Mouse (Mus musculus) CH12.LX (cell line): ENCODE results near the gene Cdh4. TPM values are rescaled to one million over a fixed set of nuclear protein-coding genes. Genes with fewer than 3 reads are reported as not detected.

ENCODE experiments used
- DNase-seq: peaks from one replicate; pipeline ENCODE4 v3.0.0-alpha.2; 2013; ENCODE audit errors: extremely low read depth
- H3K27ac ChIP-seq: 2 replicates; pipeline ENCODE4 v1.5.1; 2012; ENCODE audit warnings: low read depth, mild to moderate bottlenecking, control low read depth, moderate library complexity; ENCODE audit not compliant: insufficient read depth
- H3K27me3 ChIP-seq: replicated peaks from 2 replicates; pipeline ENCODE3; 2012; ENCODE audit warnings: inconsistent platforms
- H3K36me3 ChIP-seq, 2 experiments: replicated peaks in 1 of 2; 2 replicates each; pipeline versions ENCODE3 to v1.6.1; 2012; ENCODE audit warnings: inconsistent platforms in 1 of 2, low read length in 1 of 2, mild to moderate bottlenecking in 1 of 2, mixed read lengths in 1 of 2, moderate library complexity in 1 of 2; ENCODE audit not compliant: control insufficient read depth in 1 of 2, insufficient read depth in 1 of 2
- H3K4me1 ChIP-seq, 2 experiments: 2 replicates each; pipeline ENCODE4 v1.6.1; 2012; ENCODE audit warnings: inconsistent platforms in 1 of 2, moderate library complexity in 1 of 2; ENCODE audit not compliant: insufficient read depth in 2 of 2, control insufficient read depth in 1 of 2
- H3K4me2 ChIP-seq: 2 replicates; pipeline ENCODE4 v1.6.1; 2012; ENCODE audit warnings: low read depth, mild to moderate bottlenecking, control low read depth; ENCODE audit not compliant: poor library complexity, insufficient read depth, severe bottlenecking
- H3K4me3 ChIP-seq, 3 experiments: fragments of 150-350 bp in 1 of 3; sonication (generic) in 1 of 3; replicated peaks in 1 of 3; 2 replicates each; pipeline versions ENCODE3 to v1.5.1; 2011 to 2012; ENCODE audit warnings: low read depth in 2 of 3, low read length in 2 of 3, mild to moderate bottlenecking in 2 of 3, moderate library complexity in 2 of 3, control low read depth in 1 of 3, improper control_type of control experiment in 1 of 3, inconsistent platforms in 1 of 3, mixed read lengths in 1 of 3; ENCODE audit not compliant: poor library complexity in 1 of 3
- H3K79me2 ChIP-seq: replicated peaks from 2 replicates; pipeline ENCODE4 v1.6.1; 2012; ENCODE audit warnings: mild to moderate bottlenecking, moderate library complexity; ENCODE audit not compliant: control insufficient read depth, poor library complexity, insufficient read depth, severe bottlenecking; ENCODE audit errors: extremely low read depth
- H3K9ac ChIP-seq: 2 replicates; pipeline ENCODE4 v1.6.1; 2012; ENCODE audit warnings: low read depth, mild to moderate bottlenecking, control low read depth, moderate library complexity; ENCODE audit not compliant: insufficient read depth
- H3K9me3 ChIP-seq: replicated peaks from 2 replicates; pipeline ENCODE3; 2012; ENCODE audit warnings: low read length, inconsistent platforms, mixed read lengths
- CHD1 ChIP-seq: IDR thresholded peaks from 2 replicates; pipeline ENCODE4 v1.6.1; 2012; ENCODE audit warnings: low read depth, low read length, improper control_type of control experiment, inconsistent platforms
- E2F4 ChIP-seq: IDR thresholded peaks from 2 replicates; pipeline ENCODE4 v1.6.1; 2011; ENCODE audit warnings: low read depth, low read length, improper control_type of control experiment; ENCODE audit not compliant: insufficient replicate concordance
- EP300 ChIP-seq: IDR thresholded peaks from 2 replicates; pipeline ENCODE4 v1.6.1; 2011; ENCODE audit warnings: low read length, improper control_type of control experiment
- ETS1 ChIP-seq: conservative IDR thresholded peaks from 2 replicates; pipeline ENCODE4 v1.6.1; 2012; ENCODE audit warnings: low read depth, mild to moderate bottlenecking, inconsistent platforms, low read length, improper control_type of control experiment, moderate library complexity
- GABPA ChIP-seq: IDR thresholded peaks from 2 replicates; pipeline ENCODE4 v1.6.1; 2012; ENCODE audit warnings: low read depth, low read length, improper control_type of control experiment, inconsistent platforms; ENCODE audit not compliant: insufficient replicate concordance
- HCFC1 ChIP-seq: IDR thresholded peaks from 2 replicates; pipeline ENCODE4 v1.6.1; 2012; ENCODE audit warnings: low read depth, mild to moderate bottlenecking, inconsistent platforms, low read length, improper control_type of control experiment
- JUN ChIP-seq: IDR thresholded peaks from 2 replicates; pipeline ENCODE4 v1.6.1; 2011; ENCODE audit warnings: low read depth, mild to moderate bottlenecking, low read length, improper control_type of control experiment, moderate library complexity; ENCODE audit not compliant: insufficient read depth
- JUND ChIP-seq: conservative IDR thresholded peaks from 2 replicates; pipeline ENCODE4 v1.6.1; 2011; ENCODE audit warnings: low read depth, low read length, improper control_type of control experiment
- KAT2A ChIP-seq: IDR thresholded peaks from 2 replicates; pipeline ENCODE4 v1.6.1; 2012; ENCODE audit warnings: low read length, improper control_type of control experiment, inconsistent platforms; ENCODE audit not compliant: insufficient replicate concordance
- MAX ChIP-seq: IDR thresholded peaks from 2 replicates; pipeline ENCODE4 v1.6.1; 2011; ENCODE audit warnings: low read length, improper control_type of control experiment
- MAZ ChIP-seq: IDR thresholded peaks from 2 replicates; pipeline ENCODE4 v1.6.1; 2012; ENCODE audit warnings: low read depth, mild to moderate bottlenecking, inconsistent platforms, low read length, improper control_type of control experiment, moderate library complexity
- MXI1 ChIP-seq: IDR thresholded peaks from 2 replicates; pipeline ENCODE4 v1.6.1; 2011; ENCODE audit warnings: mild to moderate bottlenecking, low read depth, low read length, improper control_type of control experiment
- NELFE ChIP-seq: IDR thresholded peaks from 2 replicates; pipeline ENCODE4 v1.6.1; 2011; ENCODE audit warnings: low read depth, low read length, improper control_type of control experiment
- NRF1 ChIP-seq: IDR thresholded peaks from 2 replicates; pipeline ENCODE4 v1.6.1; 2014; ENCODE audit warnings: low read depth, mild to moderate bottlenecking, inconsistent platforms, low read length, improper control_type of control experiment, moderate library complexity
- PAX5 ChIP-seq: IDR thresholded peaks from 2 replicates; pipeline ENCODE4 v1.6.1; 2012; ENCODE audit warnings: low read length, inconsistent platforms, mixed read lengths
- POLR2A ChIP-seq: IDR thresholded peaks from 2 replicates; pipeline ENCODE4 v1.6.1; 2011; ENCODE audit warnings: low read depth, mild to moderate bottlenecking, improper control_type of control experiment, low read length
- POLR2AphosphoS2 ChIP-seq: IDR thresholded peaks from 2 replicates; pipeline ENCODE4 v1.6.1; 2011; ENCODE audit warnings: low read depth, low read length, improper control_type of control experiment
- RAD21 ChIP-seq: IDR thresholded peaks from 2 replicates; pipeline ENCODE4 v1.6.1; 2011; ENCODE audit warnings: low read depth, mild to moderate bottlenecking, low read length, improper control_type of control experiment, moderate library complexity
- SMC3 ChIP-seq: IDR thresholded peaks from 2 replicates; pipeline ENCODE4 v1.6.1; 2011; ENCODE audit warnings: low read depth, low read length, improper control_type of control experiment
- UBTF ChIP-seq: IDR thresholded peaks from 2 replicates; pipeline ENCODE4 v1.6.1; 2012; ENCODE audit warnings: low read depth, mild to moderate bottlenecking, inconsistent platforms, low read length, improper control_type of control experiment, moderate library complexity
- ZKSCAN1 ChIP-seq: IDR thresholded peaks from 2 replicates; pipeline ENCODE4 v1.6.1; 2012; ENCODE audit warnings: low read depth, inconsistent platforms, low read length, improper control_type of control experiment, borderline replicate concordance
- dilution Hi-C: fragments of 300-500 bp; cut with MboI; formaldehyde crosslinking; loops from 2 replicates; pipeline ENCODE4 v1.14.3; 2020; ENCODE audit warnings: low sequenced_read_pairs; ENCODE audit not compliant: extremely low pct_unique_long_range_greater_than_20kb, extremely low pct_ligation_motif_present
- in situ Hi-C: fragments of 300-500 bp; cut with MboI; formaldehyde crosslinking; loops from 3 replicates; pipeline ENCODE4 v1.14.3; 2019; ENCODE audit warnings: low sequenced_read_pairs, low pct_ligation_motif_present, low pct_unique_long_range_greater_than_20kb, mixed read lengths
- polyA plus RNA-seq: library from polyadenylated mRNA; unstranded; fragments of >175 nt; gene quantifications from 2 replicates; pipeline ENCODE4 v1.2.1, GENCODE M21; 2012; ENCODE audit warnings: low read depth; ENCODE audit not compliant: insufficient read length
- total RNA-seq, 2 experiments: library from RNA; depleted of rRNA; stranded (reverse); fragments of 300-350 nt in 1 of 2; fragments of >200 nt in 1 of 2; gene quantifications; 2 replicates each; pipeline ENCODE4 v1.2.3; 2012 to 2014

Gene Cdh4
- total and polyA plus RNA-seq, 3 experiments: not detected

- dilution Hi-C loops (no loop called here), in situ Hi-C loops (no loop called here)
- H3K79me2 ChIP-seq: no peaks in the 10 kb centered on the region
- no peak for DNase-seq
- H3K27me3 ChIP-seq: no peaks in the 10 kb centered on the region
- H3K27ac ChIP-seq: no peak overlapping the region
- no peak overlapping the region for H3K9ac ChIP-seq
- H3K4me3 ChIP-seq: no peak overlapping the region
- no peaks in the 10 kb centered on the region for H3K4me1 ChIP-seq
- H3K36me3 ChIP-seq: no peaks in the 10 kb centered on the region
- TF ChIP-seq NELFE: no peak
- no peak for TF ChIP-seq MAZ
- no peak for TF ChIP-seq JUND
- no peak for TF ChIP-seq SMC3
- TF ChIP-seq EP300: no peak
- no peak for TF ChIP-seq ZKSCAN1
- no peak for TF ChIP-seq KAT2A
- TF ChIP-seq MAX: no peak
- H3K4me2 ChIP-seq: no peak overlapping the region
- H3K9me3 ChIP-seq: peaks cover 87% of the 10 kb centered on the region
Observed at GRCm38 (mm10) chr2:179518456-179519032, 76.3 kb downstream of the Cdh4 start.

- Histone ChIP-seq H3K4me3 (no peak overlapping the region), H3K9ac (no peak overlapping the region)
- no peak for DNase-seq
- TF ChIP-seq GABPA (no peak), MXI1 (no peak), EP300 (no peak), UBTF (no peak), RAD21 (no peak), POLR2A (no peak), NRF1 (no peak), E2F4 (no peak), SMC3 (no peak), MAZ (no peak), ETS1 (no peak), CHD1 (no peak), JUN (no peak), KAT2A (no peak), PAX5 (no peak), POLR2AphosphoS2 (no peak), MAX (no peak), HCFC1 (no peak)
- TF ChIP-seq, all 38 proteins: peak for 0
- H3K4me2 ChIP-seq: no peak overlapping the region
- H3K9me3 ChIP-seq: peaks cover 92% of the 10 kb centered on the region
- H3K4me1 ChIP-seq: no peaks in the 10 kb centered on the region
- H3K79me2 ChIP-seq: no peaks in the 10 kb centered on the region
- in situ Hi-C loops (no loop called here), dilution Hi-C loops (no loop called here)
- no peak overlapping the region for H3K27ac ChIP-seq
- no peaks in the 10 kb centered on the region for H3K27me3 ChIP-seq
- H3K36me3 ChIP-seq: no peaks in the 10 kb centered on the region
Observed at GRCm38 (mm10) chr2:179519161-179519560, 76.9 kb downstream of the Cdh4 start.
